Mouse (Mus musculus) gastrocnemius, postnatal 10 days (tissue): ENCODE data around the gene Swsap1. TPM values are rescaled to one million over a fixed set of nuclear protein-coding genes. Genes with fewer than 3 reads are reported as not detected.

ENCODE experiments used
- DNase-seq: peaks from one replicate; pipeline ENCODE4 v3.0.0; 2021; ENCODE audit warnings: mixed read lengths
- total RNA-seq, 2 experiments: library from RNA; stranded (reverse); gene quantifications; 2 replicates each; pipeline ENCODE4 v1.2.3; 2021

The Swsap1 gene
- total RNA-seq, 2 experiments from 2014 or later = 3.1 to 3.6 TPM

DNA sequence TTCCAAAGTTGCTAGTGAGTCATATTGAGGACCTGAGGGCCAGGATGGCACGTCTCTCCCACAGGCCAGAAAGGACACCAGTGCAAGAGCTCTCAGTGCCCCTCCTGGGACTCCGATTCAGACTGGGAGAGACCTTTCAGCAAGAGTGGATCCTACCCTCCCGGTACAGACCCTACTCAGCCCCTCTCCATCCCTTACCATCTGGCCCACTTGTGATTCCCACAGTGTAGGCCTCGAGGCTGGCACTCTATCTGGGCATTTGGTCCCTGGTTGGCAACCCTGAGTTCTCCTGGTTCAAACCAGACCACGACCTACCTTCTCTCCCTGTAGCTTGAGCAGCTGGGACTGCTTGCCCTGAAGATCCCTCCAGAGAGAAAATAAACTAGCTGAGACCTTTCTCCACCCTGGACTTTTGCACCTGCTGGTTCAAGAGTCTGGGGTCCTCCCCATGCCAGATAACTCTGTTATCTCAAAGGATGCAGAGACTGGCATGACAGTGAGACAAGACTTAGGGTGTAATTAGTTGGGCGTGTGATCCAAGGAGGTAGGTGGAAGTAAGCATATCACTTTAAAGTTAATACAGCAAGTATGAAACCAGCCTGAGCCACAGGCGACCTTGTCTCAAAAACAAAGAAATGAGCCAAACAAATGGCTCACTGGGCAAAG, 20.0 kb upstream of the Swsap1 start:
- DNase-seq = no peak

GRCm38 (mm10) chr9:21936692-21937570, 18.6 kb upstream of the Swsap1 start, which contains the start of gene Plppr2:
TSS of gene Plppr2 (plus strand) at chr9:21937033.
- DNase-seq = peak; percentile 94

GRCm38 (mm10) chr9:21937711-21938175, 17.8 kb upstream of the Swsap1 start:
- no peak for DNase-seq

DNA sequence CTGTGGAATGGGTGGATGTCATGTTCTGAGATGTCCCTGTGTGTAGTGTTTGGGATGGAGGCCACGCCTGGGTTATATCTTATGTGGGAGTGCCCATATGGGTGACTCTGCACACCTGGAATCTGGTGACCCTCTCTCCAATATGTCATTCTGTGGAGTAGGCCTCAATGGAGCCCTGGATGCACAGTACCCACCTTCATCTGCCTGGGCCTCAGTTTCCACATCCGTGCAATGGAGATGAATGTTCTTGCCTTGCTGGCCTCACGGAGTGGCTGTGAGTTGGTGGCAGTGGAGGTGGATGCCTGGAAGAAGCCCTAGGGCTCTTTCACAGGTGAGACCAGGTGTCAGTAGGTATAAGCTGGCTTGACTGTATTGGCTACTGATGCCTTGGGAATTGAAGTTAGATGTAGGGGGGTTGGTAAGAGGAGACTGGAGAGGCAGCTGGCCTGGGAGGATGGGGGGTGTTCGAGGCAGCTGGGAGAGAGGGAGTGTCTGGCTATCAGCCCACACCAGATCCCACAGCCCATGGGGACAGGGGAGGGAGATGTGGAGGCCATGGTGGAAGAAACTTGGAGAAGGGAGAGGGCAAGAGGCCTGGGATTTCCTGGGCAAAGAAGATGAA, 17.2 kb upstream of the Swsap1 start:
- DNase-seq = no peak

- DNase-seq = no peak
Observed at GRCm38 (mm10) chr9:21943046-21943445, 12.5 kb upstream of the Swsap1 start.

DNA sequence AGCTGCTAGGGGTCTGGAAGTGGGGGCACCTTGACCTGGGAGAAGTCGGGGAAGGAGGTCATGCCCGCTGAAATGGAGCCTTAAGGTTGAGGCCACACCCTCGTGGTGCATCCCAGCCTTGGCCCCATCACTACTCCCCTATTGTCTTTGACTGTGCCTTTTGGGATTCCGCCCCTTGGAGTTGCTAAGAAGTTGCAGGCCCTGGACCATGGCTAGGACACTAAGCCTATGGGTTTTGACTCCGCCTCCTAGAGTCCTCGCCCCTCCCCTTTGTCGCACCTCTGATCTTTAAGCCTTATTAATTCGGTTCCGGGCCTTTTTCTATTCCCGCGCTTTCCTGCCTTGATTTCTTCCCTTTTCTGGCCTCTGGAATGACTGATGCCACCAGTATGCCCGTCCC, 11.9 kb upstream of the Swsap1 start:
- no peak for DNase-seq

DNA sequence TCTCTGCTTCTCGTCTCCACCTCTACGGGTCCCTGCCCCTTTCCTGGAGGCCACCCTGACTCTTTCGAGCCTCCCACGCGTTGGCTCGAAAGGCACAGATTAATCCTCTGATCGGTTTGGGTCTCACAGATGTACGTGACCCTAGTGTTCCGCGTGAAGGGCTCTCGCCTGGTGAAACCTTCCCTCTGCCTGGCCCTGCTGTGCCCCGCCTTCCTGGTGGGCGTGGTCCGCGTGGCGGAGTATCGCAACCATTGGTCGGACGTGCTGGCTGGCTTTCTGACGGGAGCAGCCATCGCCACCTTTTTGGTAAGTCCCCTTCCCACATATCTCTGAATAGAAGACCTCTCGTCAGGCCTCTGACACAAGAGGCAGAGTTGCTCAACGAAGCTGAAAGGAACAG, 11.3 kb upstream of the Swsap1 start:
- DNase-seq = no peak

- no peak for DNase-seq
Observed at GRCm38 (mm10) chr9:21947540-21948130, 7.9 kb upstream of the Swsap1 start.

- no peak for DNase-seq
Observed at GRCm38 (mm10) chr9:21948146-21948545, 7.4 kb upstream of the Swsap1 start.

GRCm38 (mm10) chr9:21948790-21949189, 6.8 kb upstream of the Swsap1 start:
- no peak for DNase-seq

GRCm38 (mm10) chr9:21950322-21950721, 5.2 kb upstream of the Swsap1 start:
- peak; percentile 78 for DNase-seq

GRCm38 (mm10) chr9:21951977-21952376, 3.6 kb upstream of the Swsap1 start:
- no peak for DNase-seq

- DNase-seq = no peak
Observed at GRCm38 (mm10) chr9:21953600-21953999, 2.0 kb upstream of the Swsap1 start.

DNA sequence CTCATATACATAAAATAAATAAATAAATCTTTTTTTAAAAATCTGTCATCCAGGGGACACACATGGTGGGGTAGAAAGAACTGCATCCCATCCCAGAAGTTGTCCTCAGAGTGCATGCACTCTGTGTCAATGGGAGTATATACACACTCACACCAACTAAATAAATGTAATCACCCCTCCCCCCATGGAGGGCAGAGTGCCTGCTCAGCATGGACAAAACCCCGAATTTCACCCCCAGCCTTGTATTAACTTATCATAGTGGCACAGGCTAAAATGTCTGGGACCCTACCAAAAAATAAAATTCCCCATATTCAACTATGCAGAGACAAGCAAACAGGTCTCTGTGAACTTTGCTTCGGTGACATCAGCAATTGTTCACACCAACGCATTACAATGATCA, 920 bp upstream of the Swsap1 start:
- no peak for DNase-seq

DNA sequence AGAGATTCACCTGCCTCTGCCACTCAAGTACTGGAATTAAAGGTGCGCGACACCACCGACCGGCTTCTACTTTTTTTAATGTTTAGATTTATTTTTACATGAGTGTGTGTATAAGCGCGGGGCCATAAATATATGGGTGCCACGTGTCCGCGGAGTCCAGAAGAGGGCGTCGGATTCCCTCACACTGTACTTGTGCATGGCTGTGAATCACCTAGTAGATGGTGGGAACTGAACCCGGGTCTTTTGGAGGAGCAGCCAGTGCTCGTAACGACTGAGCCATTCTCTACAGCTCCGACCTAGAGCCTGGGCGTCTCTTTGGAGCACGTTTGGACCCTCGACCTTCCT, 358 bp upstream of the Swsap1 start:
- peak; percentile 31 for DNase-seq

- no peak for DNase-seq
Observed at GRCm38 (mm10) chr9:21958372-21958771, 2.8 kb downstream of the Swsap1 start.

DNA sequence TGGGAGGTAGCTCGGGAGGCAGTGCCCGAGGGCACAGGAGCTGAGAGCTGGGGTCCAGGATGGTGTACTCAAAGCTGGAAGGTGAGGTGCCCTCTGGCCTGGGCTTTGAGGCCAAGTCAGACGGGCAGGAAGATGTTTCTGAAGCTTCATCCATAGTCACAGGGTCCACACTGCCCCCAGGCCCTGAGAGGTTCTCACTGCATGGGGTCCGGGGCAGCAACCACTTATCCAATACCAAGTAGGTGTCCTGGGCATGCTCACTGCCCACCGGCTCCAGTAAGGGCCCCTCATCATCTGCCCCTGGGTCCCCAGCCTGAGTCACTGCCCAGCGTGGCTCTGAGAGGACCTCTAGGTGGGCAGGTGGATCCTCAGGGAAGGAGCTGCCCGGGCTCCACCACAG, 3.7 kb downstream of the Swsap1 start:
- no peak for DNase-seq

DNA sequence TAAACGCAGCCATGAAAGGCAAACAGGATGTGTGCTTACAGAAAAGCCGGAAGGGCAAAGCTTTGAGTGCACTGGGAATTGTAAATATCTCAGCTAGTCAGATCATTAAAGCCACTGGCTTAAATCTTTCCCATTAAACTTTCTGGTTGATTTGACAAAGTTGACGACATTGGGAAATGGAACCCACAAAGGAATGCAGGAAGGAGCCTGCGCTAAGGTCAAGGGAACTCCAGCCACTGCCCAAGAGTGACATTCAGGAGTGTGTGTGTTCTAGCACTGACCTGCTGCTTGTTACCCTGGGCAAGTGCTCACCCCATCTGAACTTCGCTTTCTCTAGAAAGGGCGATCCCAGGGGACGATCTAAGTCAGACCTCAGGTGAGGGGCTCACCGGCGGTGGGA, 4.6 kb downstream of the Swsap1 start:
- DNase-seq = no peak

DNA sequence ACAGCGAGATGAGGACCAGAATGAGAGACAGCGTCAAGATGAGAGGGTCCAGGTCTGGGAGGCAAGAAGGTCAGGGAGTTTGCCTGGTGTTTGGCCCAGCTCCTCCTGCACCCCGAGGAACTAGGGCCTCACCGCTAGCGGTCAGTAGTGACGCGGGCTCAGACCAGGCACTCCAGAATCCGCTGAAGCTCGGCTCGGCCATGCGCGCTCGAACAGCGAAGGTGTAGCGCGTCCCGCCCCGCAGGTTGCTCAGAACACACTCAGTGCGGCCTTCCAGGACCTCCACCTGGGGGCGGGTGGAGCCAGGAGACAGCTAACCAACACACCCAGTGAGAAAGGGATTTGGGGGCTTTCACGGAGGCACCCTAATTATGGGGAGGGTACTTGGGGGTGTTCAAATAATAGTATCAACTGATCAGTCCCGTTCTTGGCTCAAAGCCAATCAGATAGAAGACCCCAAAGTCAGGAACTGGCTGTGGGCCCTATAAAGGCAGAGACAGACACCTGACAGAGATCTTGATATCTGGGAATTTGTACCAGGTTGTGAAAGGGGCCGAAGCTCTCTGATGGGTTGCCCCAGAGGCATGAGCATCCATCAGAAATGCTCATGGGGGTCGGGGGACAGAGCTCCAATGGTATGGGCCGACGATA, 5.1 kb downstream of the Swsap1 start:
- DNase-seq = no peak

DNA sequence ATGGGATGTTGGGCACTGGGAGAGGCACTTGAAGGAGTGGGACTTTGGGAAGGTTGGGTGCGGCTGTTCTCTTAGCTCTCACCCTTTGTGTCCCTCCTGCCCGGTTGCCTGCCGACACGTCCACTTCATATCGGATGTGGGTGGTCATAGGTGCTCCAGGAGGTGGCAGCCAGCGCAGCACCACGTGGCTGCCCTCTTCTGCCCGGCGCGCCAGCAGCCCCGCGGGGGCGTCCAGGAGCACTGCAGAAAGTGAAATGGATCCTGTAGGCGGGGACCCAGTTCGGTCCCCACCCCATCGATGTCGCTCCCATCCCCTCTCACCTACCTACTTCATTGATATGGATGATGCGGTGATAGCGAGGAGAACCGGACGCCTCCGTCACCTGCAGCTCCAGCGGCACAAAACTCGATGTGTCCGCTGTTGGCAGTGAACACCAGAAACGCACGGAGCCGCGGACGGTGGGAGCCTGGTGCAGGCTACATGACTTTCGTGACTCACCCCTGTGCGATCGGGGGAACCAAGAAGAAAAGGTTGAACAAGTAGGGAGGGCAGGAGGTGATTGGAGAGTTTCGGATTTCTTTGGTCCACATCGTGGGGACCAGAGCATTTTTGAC, 5.9 kb downstream of the Swsap1 start:
- no peak for DNase-seq

DNA sequence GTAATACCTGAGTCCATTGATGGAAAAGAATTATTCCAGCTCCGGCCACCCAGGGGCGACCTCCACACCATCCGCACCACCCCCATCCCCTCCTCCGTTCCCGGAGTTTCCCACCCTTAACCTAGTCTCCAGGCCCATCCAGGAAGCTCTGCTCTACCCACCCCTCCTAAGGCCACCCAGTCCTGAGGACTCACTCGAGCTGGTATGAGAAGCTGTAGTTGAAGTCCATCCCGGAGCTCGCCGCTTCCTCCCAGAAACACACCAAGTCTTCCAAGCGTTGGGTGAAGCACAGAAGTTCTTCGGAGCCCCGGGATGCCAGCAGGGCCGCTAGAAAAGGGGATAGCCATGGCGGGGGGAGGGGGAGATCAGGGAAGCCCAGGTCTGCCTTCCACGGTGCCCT, 6.5 kb downstream of the Swsap1 start:
- DNase-seq = no peak
